9 mouse cellular contexts compared by ENCODE assay signal in the genomic region with DNA sequence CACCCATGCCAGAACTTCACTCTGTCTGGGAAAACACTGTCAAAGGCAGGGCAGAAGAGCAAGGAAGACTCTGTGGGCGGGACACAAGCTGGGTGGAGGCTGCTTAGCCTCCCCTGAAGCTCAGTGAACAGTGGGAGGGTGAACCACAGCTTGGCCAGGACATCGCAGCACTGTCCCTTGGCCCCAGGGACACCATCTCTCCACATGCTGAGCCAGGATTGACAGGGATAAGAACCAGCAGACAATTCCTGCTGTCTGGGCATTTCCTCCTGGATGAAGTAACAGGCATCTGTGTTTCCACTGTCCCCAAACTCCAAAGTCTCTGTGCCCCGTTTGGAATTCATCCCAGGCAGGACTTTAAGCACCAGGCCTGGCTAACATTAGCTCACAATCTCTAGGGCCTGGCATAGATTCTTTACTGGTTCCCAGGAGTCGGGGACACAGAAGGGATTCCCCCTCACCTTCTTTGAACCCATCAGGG.
DNase-seq lines count a peak whose midpoint lies in the region; ATAC-seq and TF ChIP-seq lines count a peak whose summit lies in the region.
"Had no signal": no experiment of that assay in that cellular context is flagged by ENCODE, and none has a peak within 500 bp of the region (broad histone marks: within the 10 kb centered on the region; RNA-seq: fewer than 3 reads in every experiment).

No protein-coding gene starts in this region.

- no peak overlapping the region for H3K4me3 ChIP-seq in forebrain, embryonic 10.5 days
- no peak overlapping the region for H3K4me3 ChIP-seq in forebrain, postnatal 0 days (ENCODE audit: low read depth, low read length)
- no peak overlapping the region for H3K4me3 ChIP-seq in midbrain, embryonic 10.5 days
- H3K4me3 ChIP-seq in midbrain, embryonic 14.5 days (replicated peaks; ENCODE audit: low read depth, low read length), result no peak overlapping the region
- no peak overlapping the region for H3K4me3 ChIP-seq in kidney, embryonic 15.5 days (replicated peaks)
- H3K4me3 ChIP-seq: forebrain, embryonic 12.5 days had no signal

- peaks cover 75% of the 10 kb centered on the region for H3K27me3 ChIP-seq in forebrain, embryonic 10.5 days (ENCODE audit: poor library complexity, severe bottlenecking)
- H3K27me3 ChIP-seq in forebrain, postnatal 0 days (ENCODE audit: insufficient read depth, low read length), result no peaks in the 10 kb centered on the region
- peaks cover 42% of the 10 kb centered on the region for H3K27me3 ChIP-seq in midbrain, embryonic 10.5 days (ENCODE audit: low read depth, poor library complexity, severe bottlenecking)
- no peaks in the 10 kb centered on the region for H3K27me3 ChIP-seq in midbrain, embryonic 14.5 days (ENCODE audit: control insufficient read depth, insufficient read depth, low read length)
- H3K27me3 ChIP-seq in kidney, embryonic 15.5 days, result no peaks in the 10 kb centered on the region

- H3K4me1 ChIP-seq in forebrain, embryonic 10.5 days, result peaks cover 57% of the 10 kb centered on the region
- peaks cover 4% of the 10 kb centered on the region; the same call in 1 of the 2 replicates for H3K4me1 ChIP-seq in forebrain, postnatal 0 days (ENCODE audit: insufficient read depth)
- peaks cover 52% of the 10 kb centered on the region for H3K4me1 ChIP-seq in midbrain, embryonic 10.5 days
- H3K4me1 ChIP-seq in midbrain, embryonic 14.5 days (ENCODE audit: control insufficient read depth, insufficient read depth, low read length), result peaks cover 18% of the 10 kb centered on the region
- H3K4me1 ChIP-seq in kidney, embryonic 15.5 days, result peaks cover 33% of the 10 kb centered on the region

- no peaks in the 10 kb centered on the region for H3K36me3 ChIP-seq in forebrain, embryonic 10.5 days (replicated peaks)
- H3K36me3 ChIP-seq in forebrain, postnatal 0 days (ENCODE audit: insufficient read depth), result no peaks in the 10 kb centered on the region
- H3K36me3 ChIP-seq in midbrain, embryonic 10.5 days, result no peaks in the 10 kb centered on the region
- H3K36me3 ChIP-seq in midbrain, embryonic 14.5 days (ENCODE audit: control insufficient read depth, insufficient read depth, low read length), result no peaks in the 10 kb centered on the region
- no peaks in the 10 kb centered on the region for H3K36me3 ChIP-seq in kidney, embryonic 15.5 days
- H3K36me3 ChIP-seq: forebrain, embryonic 12.5 days had no signal

- intact Hi-C loops in left cerebral cortex, postnatal 14 days (cut with DNase I), result loop anchor here (10.0 kb wide), 1 partner anchor 144 kb away; a partner anchor contains a TSS

- no peak for DNase-seq in forebrain, embryonic 10.5 days (ENCODE audit: extremely low spot score, low spot score)
- no peak for DNase-seq in forebrain, postnatal 0 days
- DNase-seq in midbrain, embryonic 10.5 days (ENCODE audit: low spot score), result no peak
- DNase-seq in midbrain, embryonic 14.5 days, result no peak
- DNase-seq in left cerebral cortex, postnatal 14 days (ENCODE audit: low spot score in 2 of 2), result no peak
- no peak for DNase-seq in thymus, adult 18-20 months
- DNase-seq in layer of hippocampus, postnatal 25 days (ENCODE audit: extremely low spot score in 1 of 2, low spot score in 1 of 2), result no peak

- H3K9ac ChIP-seq in forebrain, postnatal 0 days, result no peak overlapping the region
- H3K9ac ChIP-seq in midbrain, embryonic 14.5 days (replicated peaks; ENCODE audit: low read length), result no peak overlapping the region
- no peak overlapping the region for H3K9ac ChIP-seq in kidney, embryonic 15.5 days
- H3K9ac ChIP-seq: forebrain, embryonic 12.5 days had no signal

- peak overlapping the region; percentile 70 for H3K27ac ChIP-seq in forebrain, embryonic 10.5 days
- no peak overlapping the region for H3K27ac ChIP-seq in forebrain, postnatal 0 days (ENCODE audit: low read depth, low read length)
- H3K27ac ChIP-seq in midbrain, embryonic 10.5 days (replicated peaks), result peak overlapping the region; percentile 74
- no peak overlapping the region for H3K27ac ChIP-seq in midbrain, embryonic 14.5 days (replicated peaks; ENCODE audit: low read depth, low read length)
- 0 out of 2 replicates have a peak overlapping the region, but pooled peaks have one; percentile 14 for H3K27ac ChIP-seq in kidney, embryonic 15.5 days

- no peak for TF ChIP-seq CTCF in forebrain, postnatal 0 days (IDR thresholded peaks at IDR 0.05; ENCODE audit: low read depth)

- ATAC-seq in forebrain, postnatal 0 days, result no peak
- ATAC-seq in midbrain, embryonic 14.5 days (ENCODE audit: low FRiP score, low TSS enrichment), result no peak
- peak; percentile 32 for ATAC-seq in kidney, embryonic 15.5 days (replicated peaks; ENCODE audit: low FRiP score)

- 58% methylated on average over 4 of the region's 4 CpGs for WGBS in forebrain, embryonic 10.5 days
- WGBS in forebrain, postnatal 0 days, result 57% methylated on average over 4 of the region's 4 CpGs
- WGBS in midbrain, embryonic 10.5 days, result 67% methylated on average over 4 of the region's 4 CpGs
- 61% methylated on average over 4 of the region's 4 CpGs for WGBS in midbrain, embryonic 14.5 days
- 56% methylated on average over 4 of the region's 4 CpGs for WGBS in kidney, embryonic 15.5 days

- no peaks in the 10 kb centered on the region for H3K9me3 ChIP-seq in forebrain, embryonic 10.5 days
- no peaks in the 10 kb centered on the region for H3K9me3 ChIP-seq in forebrain, postnatal 0 days (ENCODE audit: low read length)
- no peaks in the 10 kb centered on the region for H3K9me3 ChIP-seq in midbrain, embryonic 10.5 days (replicated peaks)
- no peaks in the 10 kb centered on the region for H3K9me3 ChIP-seq in midbrain, embryonic 14.5 days (ENCODE audit: control insufficient read depth, low read length)
- no peaks in the 10 kb centered on the region for H3K9me3 ChIP-seq in kidney, embryonic 15.5 days (replicated peaks)
- H3K9me3 ChIP-seq: forebrain, embryonic 12.5 days had no signal

- H3K4me2 ChIP-seq in forebrain, postnatal 0 days (ENCODE audit: low read depth), result no peak overlapping the region
- H3K4me2 ChIP-seq in midbrain, embryonic 14.5 days (ENCODE audit: low read length), result no peak overlapping the region
- no peak overlapping the region for H3K4me2 ChIP-seq in kidney, embryonic 15.5 days
- H3K4me2 ChIP-seq: forebrain, embryonic 12.5 days had no signal

Comparison
In these comparisons a context has a peak if more than half of its experiments do, and no peak if none do; other contexts are left out.
1. H3K27ac ChIP-seq: peak in forebrain, embryonic 10.5 days (single experiment), midbrain, embryonic 10.5 days (single experiment) and kidney, embryonic 15.5 days (single experiment); none in forebrain, postnatal 0 days (single experiment) and midbrain, embryonic 14.5 days (single experiment).